Mouse (Mus musculus) embryonic facial prominence, embryonic 12.5 days (tissue): ENCODE data around the gene Tspan7. TPM values are rescaled to one million over a fixed set of nuclear protein-coding genes. Genes with fewer than 3 reads are reported as not detected.

ENCODE experiments used
- ATAC-seq: fragments of 200-750 bp; cut with Nextera tagmentation; 2 replicates; pipeline ENCODE4 v1.8.0; 2017; ENCODE audit not compliant: insufficient number of reproducible peaks, insufficient read depth, low FRiP score, low TSS enrichment
- H3K27ac ChIP-seq: fragments of 300-500 bp; sonication (generic); 2 replicates; pipeline ENCODE4 v1.5.1; 2016; ENCODE audit warnings: mild to moderate bottlenecking
- H3K27me3 ChIP-seq: fragments of 300-500 bp; sonication (generic); 2 replicates; pipeline ENCODE4 v1.6.1; 2016; ENCODE audit warnings: mild to moderate bottlenecking, moderate library complexity
- H3K36me3 ChIP-seq: fragments of 300-500 bp; sonication (generic); 2 replicates; pipeline ENCODE4 v1.6.1; 2016; ENCODE audit warnings: mild to moderate bottlenecking
- H3K4me1 ChIP-seq: fragments of 300-500 bp; sonication (generic); 2 replicates; pipeline ENCODE4 v1.6.1; 2016
- H3K4me2 ChIP-seq: fragments of 300-500 bp; sonication (generic); replicated peaks from 2 replicates; pipeline ENCODE4 v1.6.1; 2016; ENCODE audit warnings: mild to moderate bottlenecking, moderate library complexity
- H3K4me3 ChIP-seq: fragments of 300-500 bp; sonication (generic); 2 replicates; pipeline ENCODE4 v1.5.1; 2016; ENCODE audit warnings: mild to moderate bottlenecking
- H3K9ac ChIP-seq: fragments of 300-500 bp; sonication (generic); 2 replicates; pipeline ENCODE4 v1.6.1; 2016; ENCODE audit warnings: mild to moderate bottlenecking, moderate library complexity
- H3K9me3 ChIP-seq: fragments of 300-500 bp; sonication (generic); 2 replicates; pipeline ENCODE4 v1.6.1; 2016; ENCODE audit warnings: mild to moderate bottlenecking, moderate library complexity
- WGBS: fragments of 180-500 bp; shearing (Covaris S2); methylation state at CpG from one replicate; pipeline ENCODE4 v1.1.7; 2016; 5-methylcytosine and 5-hydroxymethylcytosine counted together
- polyA plus RNA-seq: library from polyadenylated mRNA; unstranded; fragments of >200 nt; fragmentation: Nextera tagmentation; extraction: Ambion mirVana; gene quantifications from 2 replicates; pipeline ENCODE4 v1.2.1, GENCODE M21; 2016

Tspan7 gene
- polyA plus RNA-seq, 1 experiment from 2014 or later: 67.8 TPM

- Histone ChIP-seq H3K4me2 (no peak overlapping the region), H3K36me3 (no peaks in the 10 kb centered on the region), H3K4me1 (no peaks in the 10 kb centered on the region), H3K27ac (no peak overlapping the region), H3K4me3 (no peak overlapping the region), H3K27me3 (no peaks in the 10 kb centered on the region), H3K9me3 (no peaks in the 10 kb centered on the region), H3K9ac (no peak overlapping the region)
- no peak for ATAC-seq
- WGBS: 77% methylated on average over 5 of the region's 5 CpGs
These were observed 72.6 kb downstream of the Tspan7 start for GRCm38 (mm10) chrX:10557596-10557995.

- Histone ChIP-seq H3K4me3 (no peak overlapping the region), H3K27ac (no peak overlapping the region), H3K27me3 (no peaks in the 10 kb centered on the region), H3K4me1 (no peaks in the 10 kb centered on the region), H3K9ac (no peak overlapping the region), H3K9me3 (no peaks in the 10 kb centered on the region), H3K36me3 (no peaks in the 10 kb centered on the region), H3K4me2 (no peak overlapping the region)
- 72% methylated on average over 2 of the region's 2 CpGs for WGBS
- no peak for ATAC-seq
These were observed 73.7 kb downstream of the Tspan7 start for GRCm38 (mm10) chrX:10558625-10559024.

- Histone ChIP-seq H3K9ac (no peak overlapping the region), H3K4me2 (no peak overlapping the region), H3K27ac (no peak overlapping the region), H3K36me3 (no peaks in the 10 kb centered on the region), H3K4me3 (no peak overlapping the region), H3K9me3 (no peaks in the 10 kb centered on the region), H3K4me1 (no peaks in the 10 kb centered on the region), H3K27me3 (no peaks in the 10 kb centered on the region)
- 72% methylated on average over 3 of the region's 3 CpGs for WGBS
- ATAC-seq: no peak
These were observed 80.9 kb downstream of the Tspan7 start for GRCm38 (mm10) chrX:10565811-10566210.

GRCm38 (mm10) chrX:10574523-10574922, 89.6 kb downstream of the Tspan7 start:
- WGBS: 45% methylated on average over 3 of the region's 3 CpGs
- no peak overlapping the region for H3K9ac ChIP-seq

GRCm38 (mm10) chrX:10575406-10575805, 90.4 kb downstream of the Tspan7 start:
- Histone ChIP-seq H3K4me3 (no peak overlapping the region), H3K36me3 (no peaks in the 10 kb centered on the region), H3K4me2 (no peak overlapping the region), H3K27ac (no peak overlapping the region), H3K4me1 (no peaks in the 10 kb centered on the region), H3K27me3 (no peaks in the 10 kb centered on the region), H3K9ac (no peak overlapping the region), H3K9me3 (no peaks in the 10 kb centered on the region)
- no peak for ATAC-seq
- 61% methylated on average over 2 of the region's 2 CpGs for WGBS

More at GRCm38 (mm10) chrX:10574523-10574922, 89.6 kb downstream of the Tspan7 start:
- Histone ChIP-seq H3K36me3 (no peaks in the 10 kb centered on the region), H3K4me2 (no peak overlapping the region), H3K27me3 (no peaks in the 10 kb centered on the region), H3K27ac (no peak overlapping the region), H3K4me3 (no peak overlapping the region), H3K4me1 (no peaks in the 10 kb centered on the region), H3K9me3 (no peaks in the 10 kb centered on the region)
- ATAC-seq: no peak

GRCm38 (mm10) chrX:10576349-10576748, 91.4 kb downstream of the Tspan7 start:
- Histone ChIP-seq H3K4me2 (no peak overlapping the region), H3K27ac (no peak overlapping the region), H3K9me3 (no peaks in the 10 kb centered on the region), H3K27me3 (no peaks in the 10 kb centered on the region), H3K4me3 (no peak overlapping the region), H3K9ac (no peak overlapping the region), H3K4me1 (no peaks in the 10 kb centered on the region), H3K36me3 (no peaks in the 10 kb centered on the region)
- WGBS: 74% methylated on average over 4 of the region's 4 CpGs
- no peak for ATAC-seq

- H3K9ac ChIP-seq: no peak overlapping the region
- no peaks in the 10 kb centered on the region for H3K27me3 ChIP-seq
- 10% methylated on average over 1 of the region's 1 CpGs for WGBS
- no peaks in the 10 kb centered on the region for H3K9me3 ChIP-seq
- H3K4me3 ChIP-seq: no peak overlapping the region
- H3K4me1 ChIP-seq: no peaks in the 10 kb centered on the region
- H3K4me2 ChIP-seq: no peak overlapping the region
- ATAC-seq: no peak
- no peak overlapping the region for H3K27ac ChIP-seq
- H3K36me3 ChIP-seq: no peaks in the 10 kb centered on the region
These were observed 92.4 kb downstream of the Tspan7 start for GRCm38 (mm10) chrX:10577356-10577755.

GRCm38 (mm10) chrX:10582731-10583130, 97.8 kb downstream of the Tspan7 start:
- H3K9ac ChIP-seq: no peak overlapping the region
- no peak overlapping the region for H3K27ac ChIP-seq
- H3K4me1 ChIP-seq: no peaks in the 10 kb centered on the region
- no peaks in the 10 kb centered on the region for H3K9me3 ChIP-seq
- no peaks in the 10 kb centered on the region for H3K36me3 ChIP-seq
- ATAC-seq: no peak
- WGBS: 78% methylated on average over 4 of the region's 4 CpGs
- no peak overlapping the region for H3K4me2 ChIP-seq
- H3K27me3 ChIP-seq: no peaks in the 10 kb centered on the region
- H3K4me3 ChIP-seq: no peak overlapping the region

GRCm38 (mm10) chrX:10592244-10592643, 107.3 kb downstream of the Tspan7 start:
- no peak overlapping the region for H3K27ac ChIP-seq
- no peak overlapping the region for H3K4me2 ChIP-seq
- no peaks in the 10 kb centered on the region for H3K36me3 ChIP-seq
- H3K4me1 ChIP-seq: no peaks in the 10 kb centered on the region
- WGBS: 67% methylated on average over 3 of the region's 3 CpGs
- ATAC-seq: no peak
- no peaks in the 10 kb centered on the region for H3K9me3 ChIP-seq
- no peaks in the 10 kb centered on the region for H3K27me3 ChIP-seq
- H3K4me3 ChIP-seq: no peak overlapping the region
- H3K9ac ChIP-seq: no peak overlapping the region

- no peak overlapping the region for H3K27ac ChIP-seq
- H3K4me2 ChIP-seq: no peak overlapping the region
- WGBS: 93% methylated on average over 7 of the region's 7 CpGs
- H3K4me3 ChIP-seq: no peak overlapping the region
- no peaks in the 10 kb centered on the region for H3K9me3 ChIP-seq
- H3K9ac ChIP-seq: no peak overlapping the region
- H3K36me3 ChIP-seq: no peaks in the 10 kb centered on the region
- H3K27me3 ChIP-seq: no peaks in the 10 kb centered on the region
- no peaks in the 10 kb centered on the region for H3K4me1 ChIP-seq
- no peak for ATAC-seq
These were observed 108.6 kb downstream of the Tspan7 start for GRCm38 (mm10) chrX:10593561-10593960.

GRCm38 (mm10) chrX:10617119-10617518, 132.2 kb downstream of the Tspan7 start:
- no peaks in the 10 kb centered on the region for H3K9me3 ChIP-seq
- H3K4me3 ChIP-seq: no peak overlapping the region
- no peak for ATAC-seq
- H3K36me3 ChIP-seq: no peaks in the 10 kb centered on the region
- WGBS: 18% methylated on average over 5 of the region's 5 CpGs
- H3K27me3 ChIP-seq: no peaks in the 10 kb centered on the region
- H3K4me2 ChIP-seq: no peak overlapping the region
- H3K27ac ChIP-seq: no peak overlapping the region
- H3K9ac ChIP-seq: no peak overlapping the region
- no peaks in the 10 kb centered on the region for H3K4me1 ChIP-seq

GRCm38 (mm10) chrX:10641062-10641461, 156.1 kb downstream of the Tspan7 start:
- Histone ChIP-seq H3K36me3 (no peaks in the 10 kb centered on the region), H3K9me3 (no peaks in the 10 kb centered on the region), H3K9ac (no peak overlapping the region), H3K4me3 (no peak overlapping the region), H3K4me2 (no peak overlapping the region), H3K4me1 (no peaks in the 10 kb centered on the region), H3K27me3 (no peaks in the 10 kb centered on the region), H3K27ac (no peak overlapping the region)
- ATAC-seq: no peak
